Mouse (Mus musculus) ES-Bruce4 (cell line): ENCODE data around the gene Ggcx.

Experiments
- CTCF ChIP-seq: IDR thresholded peaks from one replicate; pipeline ENCODE4 v1.8.1; 2011; ENCODE audit warnings: low read depth, low read length
- EP300 ChIP-seq: IDR thresholded peaks from 2 replicates; pipeline ENCODE4 v1.6.1; 2011; ENCODE audit warnings: low read depth, low read length; ENCODE audit not compliant: insufficient read depth
- POLR2A ChIP-seq: IDR thresholded peaks from one replicate; pipeline ENCODE4 v1.8.1; 2011; ENCODE audit warnings: low read length; ENCODE audit not compliant: insufficient read depth

DNA sequence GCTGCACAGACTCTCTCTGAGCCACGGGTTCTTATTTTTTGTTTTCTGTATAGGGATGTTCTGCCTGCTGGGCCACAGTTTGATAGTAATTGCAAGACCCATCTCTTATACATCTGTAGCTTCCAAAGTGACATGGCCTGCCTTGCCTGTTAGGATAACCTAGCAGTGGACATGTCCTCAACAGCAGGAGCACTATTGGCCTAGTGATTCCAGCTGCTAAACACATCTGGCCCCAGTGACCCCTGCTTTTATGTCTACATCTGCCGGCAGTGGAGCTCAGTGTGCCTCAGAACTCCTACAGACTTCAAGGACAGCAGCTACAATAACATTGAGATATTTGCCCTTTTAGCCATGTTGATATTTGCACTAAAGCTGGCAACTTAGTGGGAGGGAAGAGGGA is 14.1 kb upstream of the Ggcx start:
- TF ChIP-seq CTCF (no peak), POLR2A (no peak), EP300 (no peak)
